Mouse (Mus musculus) CD4-positive, CD25-positive, alpha-beta regulatory T cell, adult 4 months (primary cell): ENCODE measurements around the gene Cyp4f17. TPM values are rescaled to one million over a fixed set of nuclear protein-coding genes. Genes with fewer than 3 reads are reported as not detected.
A peak's percentile ranks its signal among the peaks of the same experiment; 100 is the strongest.
"Not testable (repeated sequence)": the region's sequence is repeated elsewhere in the genome, so short reads cannot be mapped to it uniquely, and the experiment has no call there.

Experiments used
- ATAC-seq: one replicate; pipeline ENCODE4 v1.8.0; 2017
- polyA plus RNA-seq, 2 experiments: library from polyadenylated mRNA; unstranded; fragments of 100-300 nt; shearing (Covaris generic); gene quantifications; one replicate each; pipeline ENCODE4 v1.2.1; 2017

The Cyp4f17 gene
- 10 to 100 TPM; 11.0 to 13.1 TPM for polyA plus RNA-seq

GRCm38 (mm10) chr17:32505851-32506728 lies at the start of gene Cyp4f17:
Cyp4f17 (plus strand) TSS chr17:32506050.
- no peak for ATAC-seq

GRCm38 (mm10) chr17:32468494-32468893 lies 37.4 kb upstream of the Cyp4f17 start:
- no peak for ATAC-seq

GRCm38 (mm10) chr17:32470795-32471194 lies 35.1 kb upstream of the Cyp4f17 start:
- peak; percentile 99 for ATAC-seq

GRCm38 (mm10) chr17:32472176-32472575 lies 33.7 kb upstream of the Cyp4f17 start:
- no peak for ATAC-seq

DNA sequence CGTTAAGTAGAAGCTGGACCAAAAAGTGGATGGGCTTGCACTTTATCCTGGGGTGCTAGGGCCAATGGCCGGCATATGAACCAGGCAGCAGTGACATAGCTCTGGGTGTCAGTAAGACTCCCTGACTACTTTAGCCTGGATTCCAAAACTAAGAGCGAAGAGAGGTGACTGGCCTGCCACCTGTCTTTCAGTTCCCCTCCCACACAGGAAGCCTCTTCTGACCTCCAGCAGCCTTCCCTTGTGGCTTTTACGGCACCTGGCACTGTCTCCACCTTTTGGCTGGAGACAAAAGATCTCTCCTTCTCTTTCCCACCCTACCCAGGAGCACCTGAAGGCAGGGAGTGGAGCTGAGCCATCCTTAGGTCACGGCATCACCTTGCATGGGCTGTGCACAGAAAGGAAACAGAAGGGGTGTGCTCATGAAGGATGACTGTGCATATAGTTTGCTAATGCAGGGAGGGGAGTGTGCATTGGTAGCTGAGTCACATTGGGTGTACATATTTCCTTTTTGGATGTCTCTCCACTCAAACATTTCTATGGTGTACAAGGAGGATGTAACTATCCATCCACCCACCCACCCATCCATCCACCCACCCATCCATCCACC lies 30.8 kb upstream of the Cyp4f17 start:
- ATAC-seq = no peak

- ATAC-seq = no peak
These were observed 28.6 kb upstream of the Cyp4f17 start for GRCm38 (mm10) chr17:32477204-32477603.

GRCm38 (mm10) chr17:32478727-32479126 lies 27.1 kb upstream of the Cyp4f17 start:
- no peak for ATAC-seq

- no peak for ATAC-seq
These were observed 26.0 kb upstream of the Cyp4f17 start for GRCm38 (mm10) chr17:32479554-32480506.

DNA sequence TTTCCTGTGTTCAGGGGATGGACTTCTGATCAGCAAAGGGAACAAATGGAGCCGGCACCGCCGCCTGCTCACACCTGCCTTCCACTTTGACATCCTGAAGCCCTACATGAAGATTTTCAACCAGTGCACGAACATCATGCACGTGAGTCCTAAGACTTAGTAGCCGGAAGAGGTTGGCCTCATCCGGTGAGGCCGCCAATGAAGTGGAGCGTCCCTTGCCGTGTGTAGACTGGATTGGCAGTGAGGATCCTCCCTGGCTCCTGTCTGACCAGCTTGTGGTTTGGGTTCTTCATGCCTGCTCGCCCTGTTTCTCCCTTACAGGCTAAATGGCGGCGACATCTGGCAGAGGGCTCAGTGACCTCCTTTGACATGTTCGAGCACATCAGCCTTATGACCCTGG lies 24.1 kb upstream of the Cyp4f17 start:
- ATAC-seq = no peak

DNA sequence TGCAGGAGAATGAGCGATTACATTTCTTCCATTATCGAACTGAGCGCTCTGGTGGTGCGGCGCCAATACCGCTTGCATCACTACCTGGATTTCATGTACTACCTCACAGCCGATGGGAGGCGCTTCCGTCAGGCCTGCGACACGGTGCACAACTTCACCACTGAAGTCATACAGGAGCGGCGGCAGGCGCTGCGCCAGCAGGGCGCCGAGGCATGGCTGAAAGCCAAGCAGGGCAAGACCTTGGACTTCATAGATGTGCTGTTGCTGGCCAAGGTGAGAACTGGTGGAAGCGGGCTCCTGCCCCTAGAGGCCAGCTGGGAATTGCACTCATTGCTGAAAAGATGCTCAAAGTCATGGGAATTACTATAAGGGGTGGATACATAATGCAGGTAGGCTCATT lies 22.6 kb upstream of the Cyp4f17 start:
- ATAC-seq = peak; percentile 74

- peak; percentile 67 for ATAC-seq
These were observed 13.4 kb upstream of the Cyp4f17 start for GRCm38 (mm10) chr17:32492349-32492980.

GRCm38 (mm10) chr17:32494601-32495000 lies 11.2 kb upstream of the Cyp4f17 start:
- peak; percentile 85 for ATAC-seq

GRCm38 (mm10) chr17:32500511-32500910 lies 5.3 kb upstream of the Cyp4f17 start:
- not testable (repeated sequence) for ATAC-seq

GRCm38 (mm10) chr17:32501051-32501450 lies 4.8 kb upstream of the Cyp4f17 start:
- no peak for ATAC-seq

GRCm38 (mm10) chr17:32503111-32503510 lies 2.7 kb upstream of the Cyp4f17 start:
- no peak for ATAC-seq

DNA sequence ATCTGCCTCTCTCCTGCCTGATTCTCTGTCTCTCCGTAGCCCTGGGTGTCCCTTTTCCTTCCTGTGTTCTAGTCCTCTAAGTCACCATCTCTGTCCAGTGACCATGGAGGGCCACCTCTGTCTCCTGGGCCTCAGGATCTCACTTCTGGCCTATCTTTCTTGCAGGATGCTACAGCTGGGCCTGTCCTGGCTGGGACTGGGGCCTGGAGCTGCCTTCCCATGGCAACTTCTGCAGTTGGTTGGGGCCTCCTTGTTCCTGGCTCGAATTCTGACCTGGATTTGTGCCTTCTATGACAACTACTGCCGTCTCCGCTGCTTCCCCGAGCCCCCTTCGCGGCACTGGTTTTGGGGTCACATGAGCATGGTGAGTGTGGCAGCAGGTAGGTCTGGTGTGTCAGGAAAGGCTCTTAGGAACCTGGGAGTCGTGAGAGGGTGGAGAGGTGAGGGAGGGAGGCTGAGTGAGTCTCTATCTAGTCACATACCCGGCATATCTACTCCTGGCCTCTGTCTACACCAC lies 937 bp downstream of the Cyp4f17 start:
- no peak for ATAC-seq

GRCm38 (mm10) chr17:32516126-32516525 lies 10.3 kb downstream of the Cyp4f17 start:
- no peak for ATAC-seq

DNA sequence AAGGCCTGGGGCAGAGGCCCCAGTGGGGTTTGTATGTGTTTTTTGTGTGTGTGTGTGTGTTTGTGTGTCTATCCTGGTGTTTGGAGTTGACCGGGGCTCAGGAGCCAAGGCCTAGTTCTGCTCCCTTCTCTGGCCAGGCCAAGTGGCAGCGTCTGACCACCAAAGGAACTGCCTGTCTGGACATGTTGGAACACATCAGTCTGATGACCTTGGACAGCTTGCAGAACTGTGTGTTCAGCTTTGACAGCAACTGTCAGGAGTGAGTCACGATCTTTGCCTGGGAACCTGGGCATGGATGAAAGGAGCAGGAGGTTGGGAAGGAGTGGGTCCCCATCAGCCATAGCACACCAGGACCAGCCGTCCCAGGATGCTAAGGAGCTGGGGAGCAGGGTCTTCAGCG lies 16.1 kb downstream of the Cyp4f17 start:
- no peak for ATAC-seq

GRCm38 (mm10) chr17:32522386-32522785 lies 16.5 kb downstream of the Cyp4f17 start:
- ATAC-seq = peak; percentile 21

GRCm38 (mm10) chr17:32522816-32523215 lies 17.0 kb downstream of the Cyp4f17 start:
- no peak for ATAC-seq

DNA sequence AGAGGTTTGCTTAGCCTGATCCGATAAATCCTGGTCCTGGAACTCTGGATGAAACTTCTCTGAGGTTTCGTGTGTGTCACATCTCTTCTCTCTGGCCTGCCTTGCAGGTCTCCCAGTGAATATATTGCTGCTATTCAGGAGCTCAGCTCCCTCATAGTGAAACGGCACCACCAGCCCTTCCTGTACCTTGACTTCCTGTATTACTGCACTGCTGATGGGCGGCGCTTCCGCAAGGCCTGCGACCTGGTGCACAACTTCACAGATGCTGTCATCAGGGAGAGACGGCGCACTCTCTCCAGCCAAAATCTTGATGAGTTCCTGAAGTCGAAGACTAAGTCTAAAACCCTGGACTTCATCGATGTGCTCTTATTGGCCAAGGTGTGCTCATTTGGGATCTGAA lies 18.0 kb downstream of the Cyp4f17 start:
- peak; percentile 85 for ATAC-seq

GRCm38 (mm10) chr17:32526341-32526740 lies 20.5 kb downstream of the Cyp4f17 start:
- not testable (repeated sequence) for ATAC-seq
